Mouse (Mus musculus) MEL (cell line): ENCODE measurements around the gene Pdyn. TPM values are rescaled to one million over a fixed set of nuclear protein-coding genes. Genes with fewer than 3 reads are reported as not detected.

Experiments used
- DNase-seq: peaks from one replicate; pipeline ENCODE4 v3.0.0; 2011; ENCODE audit warnings: low read depth, low spot score
- H3K27ac ChIP-seq: 2 replicates; pipeline ENCODE4 v1.5.1; 2012; ENCODE audit warnings: low read depth, mild to moderate bottlenecking, control low read depth, low read length, moderate library complexity; ENCODE audit not compliant: control insufficient read depth
- H3K27me3 ChIP-seq, 2 experiments: fragments of 150-350 bp in 1 of 2; sonication (generic) in 1 of 2; 2 replicates each; pipeline ENCODE4 v1.6.1; 2012; ENCODE audit warnings: low read length in 2 of 2, mild to moderate bottlenecking in 2 of 2, improper control_type of control experiment in 1 of 2, moderate library complexity in 1 of 2; ENCODE audit not compliant: insufficient read depth in 2 of 2, control insufficient read depth in 1 of 2
- H3K36me3 ChIP-seq, 2 experiments: 2 replicates each; pipeline ENCODE4 v1.6.1; 2012 to 2014; ENCODE audit warnings: low read length in 2 of 2, improper control_type of control experiment in 1 of 2, inconsistent platforms in 1 of 2, mild to moderate bottlenecking in 1 of 2; ENCODE audit not compliant: insufficient read depth in 2 of 2, control insufficient read depth in 1 of 2
- H3K4me1 ChIP-seq, 2 experiments: fragments of 150-350 bp in 1 of 2; sonication (generic) in 1 of 2; 2 replicates each; pipeline ENCODE4 v1.6.1; 2012; ENCODE audit warnings: low read length in 2 of 2, improper control_type of control experiment in 1 of 2, mild to moderate bottlenecking in 1 of 2; ENCODE audit not compliant: insufficient read depth in 2 of 2, control insufficient read depth in 1 of 2
- H3K4me3 ChIP-seq, 2 experiments: fragments of 150-350 bp in 1 of 2; sonication (generic) in 1 of 2; 2 replicates each; pipeline ENCODE4 v1.5.1; 2012; ENCODE audit warnings: low read depth in 2 of 2, low read length in 2 of 2, mild to moderate bottlenecking in 2 of 2, moderate library complexity in 2 of 2, control low read depth in 1 of 2, improper control_type of control experiment in 1 of 2; ENCODE audit not compliant: control insufficient read depth in 1 of 2, insufficient read depth in 1 of 2
- H3K79me2 ChIP-seq: 2 replicates; pipeline ENCODE4 v1.6.1; 2012; ENCODE audit warnings: mild to moderate bottlenecking, low read length, moderate library complexity; ENCODE audit not compliant: control insufficient read depth, poor library complexity, insufficient read depth
- H3K9ac ChIP-seq: 2 replicates; pipeline ENCODE4 v1.6.1; 2012; ENCODE audit warnings: low read depth, mild to moderate bottlenecking, control low read depth, low read length, moderate library complexity; ENCODE audit not compliant: control insufficient read depth, poor library complexity, severe bottlenecking
- H3K9me3 ChIP-seq: fragments of 150-350 bp; sonication (generic); replicated peaks from 2 replicates; pipeline ENCODE4 v1.6.1; 2012; ENCODE audit warnings: mild to moderate bottlenecking, low read length, improper control_type of control experiment, moderate library complexity; ENCODE audit not compliant: insufficient read depth
- CTCF ChIP-seq, 3 experiments: IDR thresholded peaks in 2 of 3; conservative IDR thresholded peaks in 1 of 3; 2 replicates each; pipeline ENCODE4 v1.5.1; 2011 to 2012; ENCODE audit warnings: low read length in 3 of 3, low read depth in 2 of 3, mild to moderate bottlenecking in 2 of 3, improper control_type of control experiment in 1 of 3, inconsistent platforms in 1 of 3, mixed read lengths in 1 of 3, moderate library complexity in 1 of 3; ENCODE audit not compliant: control insufficient read depth in 1 of 3, insufficient read depth in 1 of 3, poor library complexity in 1 of 3, severe bottlenecking in 1 of 3
- ETS1 ChIP-seq: IDR thresholded peaks from 2 replicates; pipeline ENCODE4 v1.6.1; 2012; ENCODE audit warnings: low read depth, mild to moderate bottlenecking, inconsistent platforms, low read length, improper control_type of control experiment, moderate library complexity
- GATA1 ChIP-seq: IDR thresholded peaks from 2 replicates; pipeline ENCODE4 v1.6.1; 2011; ENCODE audit warnings: low read depth, low read length, improper control_type of control experiment
- HCFC1 ChIP-seq: IDR thresholded peaks from 2 replicates; pipeline ENCODE4 v1.6.1; 2012; ENCODE audit warnings: low read depth, mild to moderate bottlenecking, inconsistent platforms, low read length, improper control_type of control experiment, moderate library complexity
- JUND ChIP-seq: IDR thresholded peaks from 2 replicates; pipeline ENCODE4 v1.6.1; 2011; ENCODE audit warnings: low read depth, mild to moderate bottlenecking, improper control_type of control experiment, low read length
- MAFK ChIP-seq: IDR thresholded peaks from 2 replicates; pipeline ENCODE4 v1.6.1; 2011; ENCODE audit warnings: low read depth, mild to moderate bottlenecking, low read length, improper control_type of control experiment, borderline replicate concordance
- MAZ ChIP-seq: IDR thresholded peaks from 2 replicates; pipeline ENCODE4 v1.6.1; 2012; ENCODE audit warnings: low read depth, mild to moderate bottlenecking, inconsistent platforms, low read length, improper control_type of control experiment
- MYB ChIP-seq: IDR thresholded peaks from 2 replicates; pipeline ENCODE4 v1.6.1; 2011; ENCODE audit warnings: mild to moderate bottlenecking, low read depth, low read length, improper control_type of control experiment
- MYC ChIP-seq: IDR thresholded peaks from 2 replicates; pipeline ENCODE4 v1.6.1; 2011; ENCODE audit warnings: low read depth, mild to moderate bottlenecking, low read length, improper control_type of control experiment, moderate library complexity
- POLR2AphosphoS5 ChIP-seq: IDR thresholded peaks from 2 replicates; pipeline ENCODE4 v1.6.1; 2012; ENCODE audit warnings: low read depth, borderline replicate concordance, mild to moderate bottlenecking, inconsistent platforms, low read length, moderate library complexity, mixed read lengths
- RCOR1 ChIP-seq: IDR thresholded peaks from 2 replicates; pipeline ENCODE4 v1.6.1; 2012; ENCODE audit warnings: low read depth, mild to moderate bottlenecking, inconsistent platforms, low read length, improper control_type of control experiment
- TAL1 ChIP-seq: IDR thresholded peaks from 2 replicates; pipeline ENCODE4 v1.6.1; 2012; ENCODE audit warnings: mild to moderate bottlenecking, inconsistent platforms, low read length, moderate library complexity, mixed read lengths
- USF2 ChIP-seq, 2 experiments: IDR thresholded peaks; 2 replicates each; pipeline ENCODE4 v1.6.1; 2011 to 2012; ENCODE audit warnings: improper control_type of control experiment in 2 of 2, low read length in 2 of 2, borderline replicate concordance in 1 of 2, inconsistent platforms in 1 of 2, low read depth in 1 of 2, mild to moderate bottlenecking in 1 of 2; ENCODE audit not compliant: insufficient read depth in 1 of 2
- ZKSCAN1 ChIP-seq: IDR thresholded peaks from 2 replicates; pipeline ENCODE4 v1.6.1; 2012; ENCODE audit warnings: low read depth, mild to moderate bottlenecking, inconsistent platforms, low read length, improper control_type of control experiment, moderate library complexity
- ZNF384 ChIP-seq: IDR thresholded peaks from 2 replicates; pipeline ENCODE4 v1.6.1; 2012; ENCODE audit warnings: low read depth, mild to moderate bottlenecking, inconsistent platforms, low read length, improper control_type of control experiment
- polyA plus RNA-seq, 2 experiments: library from polyadenylated mRNA; stranded (reverse) in 1 of 2; unstranded in 1 of 2; fragments of >175 nt in 1 of 2; fragments of >200 nt in 1 of 2; gene quantifications; 2 replicates each; pipeline versions ENCODE4 v1.2.1 to v1.2.4; 2012; ENCODE audit warnings: low replicate concordance in 2 of 2, low read depth in 1 of 2; ENCODE audit not compliant: insufficient read length in 2 of 2, insufficient read depth in 1 of 2, missing spikeins in 1 of 2
- total RNA-seq: library from RNA; depleted of rRNA; stranded (reverse); fragments of 300-350 nt; gene quantifications from 2 replicates; pipeline ENCODE4 v1.2.3, GENCODE M21; 2012; rRNA removed

Gene Pdyn
- not detected in 2 replicates for total RNA-seq
- under 1 TPM in 1 of 2 experiments, not detected in 1; 0.19 TPM for polyA plus RNA-seq

GRCm38 (mm10) chr2:129699484-129700158, at the start of gene Pdyn:
Gene Pdyn, minus strand, starts transcription at chr2:129699844.
- Histone ChIP-seq H3K9me3 (no peaks in the 10 kb centered on the region), H3K9ac (no peak within 1 kb of the TSS), H3K36me3 (peaks cover 0 to 11% of the 10 kb centered on the region in 2 experiments; a peak in 2 of 4 replicates), H3K4me3 (no peak within 1 kb of the TSS), H3K27ac (no peak within 1 kb of the TSS), H3K79me2 (no peaks in the 10 kb centered on the region), H3K27me3 (no peaks in the 10 kb centered on the region), H3K4me1 (peaks cover 0 to 18% of the 10 kb centered on the region in 2 experiments; a peak in 2 of 4 replicates)
- DNase-seq, result no peak
- TF ChIP-seq MYC (no peak), RCOR1 (no peak), MYB (no peak), MAFK (no peak), ZKSCAN1 (no peak), GATA1 (no peak), CTCF (IDR thresholded peaks at IDR 0.05 in 2 of 3, conservative IDR thresholded peaks at IDR 0.05 in 1 of 3; ENCODE audit: control insufficient read depth in 1 of 3, insufficient read depth in 1 of 3, low read depth in 2 of 3, low read length in 3 of 3, poor library complexity in 1 of 3, severe bottlenecking in 1 of 3) (no peak), HCFC1 (no peak), JUND (no peak), TAL1 (no peak), ZNF384 (no peak), MAZ (no peak)

GRCm38 (mm10) chr2:129742016-129742415, 42.4 kb upstream of the Pdyn start:
- H3K36me3 ChIP-seq, result no peaks in the 10 kb centered on the region
- TF ChIP-seq ETS1 (no peak), USF2 (IDR thresholded peaks at IDR 0.05; ENCODE audit: borderline replicate concordance in 1 of 2, insufficient read depth in 1 of 2, low read depth in 1 of 2, low read length in 2 of 2) (no peak), POLR2AphosphoS5 (no peak)
- no peaks in the 10 kb centered on the region for H3K79me2 ChIP-seq
- no peaks in the 10 kb centered on the region for H3K9me3 ChIP-seq
- H3K27ac ChIP-seq, result no peak overlapping the region
- H3K27me3 ChIP-seq, result peaks cover 0 to 6% of the 10 kb centered on the region in 2 experiments; a peak in 2 of 4 replicates
- no peak for DNase-seq
- H3K4me1 ChIP-seq, result no peaks in the 10 kb centered on the region
- no peak overlapping the region for H3K9ac ChIP-seq
- no peak overlapping the region for H3K4me3 ChIP-seq
